Mouse (Mus musculus) brain, embryonic 14.5 days (tissue): ENCODE measurements around the gene Crcp.

Source experiments
- CTCF ChIP-seq: fragments of 200-500 bp; IDR thresholded peaks from 2 replicates; pipeline ENCODE4 v1.5.1; 2012; ENCODE audit warnings: inconsistent platforms, mild to moderate bottlenecking, moderate library complexity, borderline replicate concordance; ENCODE audit not compliant: insufficient read depth, insufficient read length; ENCODE audit errors: extremely low read depth
- POLR2A ChIP-seq: fragments of 200-500 bp; IDR thresholded peaks from 2 replicates; pipeline ENCODE4 v1.6.1; 2012; ENCODE audit warnings: mild to moderate bottlenecking, inconsistent platforms, borderline replicate concordance; ENCODE audit not compliant: poor library complexity, insufficient read depth, insufficient read length, severe bottlenecking; ENCODE audit errors: extremely low read depth

DNA sequence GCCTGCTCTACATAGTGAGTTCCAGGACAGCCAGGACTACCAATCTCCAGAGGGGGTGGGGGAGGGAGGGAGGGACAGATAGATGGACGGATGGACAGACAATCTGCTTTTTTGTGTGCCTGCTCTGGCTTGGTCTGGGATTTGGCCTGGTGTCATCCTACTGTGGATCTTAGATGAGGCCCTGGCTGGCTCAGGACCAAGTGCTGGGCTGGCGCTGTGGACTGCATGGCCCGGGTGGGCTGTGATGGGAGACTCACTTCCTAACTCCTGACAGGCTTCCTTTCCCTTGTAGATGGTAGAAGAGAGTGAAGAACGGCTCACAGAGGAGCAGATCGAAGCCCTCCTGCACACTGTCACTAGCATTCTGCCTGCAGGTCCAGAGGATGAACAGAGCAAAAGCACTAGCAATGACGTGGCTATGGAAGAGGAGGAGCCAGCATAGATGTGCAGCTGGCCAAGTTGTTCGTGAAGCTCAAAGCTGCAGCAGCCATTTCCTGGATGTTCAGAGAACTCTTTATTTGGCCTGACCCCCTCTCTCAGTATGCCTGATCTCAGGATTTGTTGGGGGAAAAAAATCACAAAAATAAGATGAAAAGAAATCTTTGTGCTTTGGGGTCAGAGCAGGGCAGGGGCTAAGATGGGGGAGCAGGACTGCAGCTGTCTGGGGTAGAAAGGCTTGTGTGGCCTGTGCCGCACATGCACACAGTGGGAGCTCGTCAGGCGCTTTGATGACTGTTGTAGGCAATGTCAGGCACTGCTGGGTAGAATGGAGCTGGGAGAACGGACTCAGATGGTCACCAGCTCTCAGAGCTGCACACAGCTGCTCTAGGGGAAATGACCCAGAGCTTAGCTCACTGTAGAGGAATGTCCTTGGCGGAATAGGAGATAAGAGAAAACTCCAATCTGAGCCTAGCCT lies 30.6 kb downstream of the Crcp start:
- TF ChIP-seq CTCF (no peak), POLR2A (no peak)
